Mouse (Mus musculus): ENCODE measurements around the gene Bcl10.

DNA sequence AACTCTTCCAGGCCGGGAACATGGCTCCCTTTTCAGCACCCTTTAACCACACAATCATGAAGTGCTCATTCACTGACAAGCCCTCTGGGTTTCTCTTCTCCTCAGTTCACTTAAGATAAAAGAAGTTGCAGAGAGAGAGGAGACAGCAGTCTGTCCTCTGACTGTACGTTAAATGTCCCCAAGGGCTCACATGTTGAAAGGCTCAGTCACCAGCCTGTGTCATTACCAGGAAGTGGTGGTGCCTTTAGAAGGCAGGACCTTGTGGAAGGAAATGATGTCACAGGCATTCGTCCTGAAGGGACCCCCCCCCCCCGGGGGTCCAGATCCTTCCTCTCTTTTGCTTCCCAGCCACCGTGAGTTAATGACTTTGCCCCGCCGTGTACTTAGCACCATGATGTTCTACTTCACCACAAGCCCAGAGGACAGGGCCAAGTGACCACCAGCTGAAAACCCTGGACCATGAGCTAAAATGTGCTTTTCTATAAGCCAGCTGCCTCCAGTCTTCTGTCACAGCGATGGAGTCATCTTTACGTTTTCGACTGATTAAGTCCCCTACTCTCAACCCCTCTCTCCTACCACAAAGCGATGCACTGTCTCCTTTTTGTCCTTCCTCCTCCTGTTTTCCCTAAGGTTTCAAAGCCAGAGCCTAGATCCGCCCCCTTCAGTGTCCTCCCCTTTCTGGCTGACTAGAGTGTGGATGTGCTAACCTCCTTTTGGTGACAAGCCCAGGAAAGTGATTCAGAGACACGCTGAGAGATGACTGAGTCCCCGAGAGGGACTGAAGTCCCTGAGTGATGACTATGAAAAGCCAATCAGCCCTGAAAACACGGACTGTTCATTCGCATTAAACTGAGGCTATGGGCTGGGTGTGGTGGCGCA lies 28.9 kb downstream of the Bcl10 start:
- TF ChIP-seq EP300 (optimal IDR thresholded peaks at IDR 0.05) (no peak), CTCF (IDR thresholded peaks at IDR 0.05; ENCODE audit: low read depth) (no peak)
